Mouse (Mus musculus) E14TG2a.4 (cell line): ENCODE results near the gene Syt17.

Experiments used
- CTCF ChIP-seq: conservative IDR thresholded peaks from 2 replicates; pipeline ENCODE4 v1.5.1; 2014; ENCODE audit warnings: low read length
- NANOG ChIP-seq: IDR thresholded peaks from 2 replicates; pipeline ENCODE4 v1.6.1; 2014; ENCODE audit warnings: borderline replicate concordance, low read length, mixed read lengths
- POU5F1 ChIP-seq: IDR thresholded peaks from 2 replicates; pipeline ENCODE4 v1.6.1; 2014; ENCODE audit warnings: low read length, borderline replicate concordance

DNA sequence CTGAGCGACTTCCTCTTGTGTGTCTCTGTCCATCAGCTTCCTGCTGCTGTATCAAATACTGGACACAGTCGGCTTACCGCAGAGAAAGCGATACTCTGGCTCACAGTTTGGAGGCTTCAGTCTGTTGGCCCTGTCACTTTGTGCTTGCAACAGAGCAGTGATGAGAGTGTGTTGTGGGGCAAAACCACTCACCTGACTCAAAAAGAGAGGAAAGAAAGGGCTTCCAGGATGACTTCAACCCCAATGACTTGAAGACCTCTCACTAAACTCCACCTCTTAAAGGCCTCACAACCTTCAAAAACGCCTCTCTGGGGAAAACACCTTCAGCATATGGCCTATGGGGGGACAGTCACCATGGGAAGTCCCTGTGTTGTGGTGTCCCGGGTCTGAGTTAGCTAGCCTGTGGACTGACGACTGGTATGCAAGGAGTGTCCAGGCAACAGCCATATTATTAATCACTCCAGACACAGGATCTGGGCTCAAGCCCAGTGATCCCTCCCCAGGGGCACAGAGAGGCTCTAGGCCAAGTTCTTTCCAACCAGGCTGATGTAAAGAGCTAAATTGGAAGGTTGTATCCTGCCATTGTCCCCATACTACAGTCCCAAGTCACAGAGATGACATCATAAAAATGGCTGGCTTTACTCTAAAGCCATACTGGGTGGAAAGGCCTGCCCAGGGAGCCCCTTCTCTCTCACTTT is 27.1 kb upstream of the Syt17 start:
- TF ChIP-seq CTCF: no peak
- no peak for TF ChIP-seq POU5F1
- no peak for TF ChIP-seq NANOG
